Mouse (Mus musculus) embryo, embryonic 11.5 days (tissue): ENCODE results near the gene Grm7.

Source experiments
- DNase-seq: peaks from one replicate; pipeline ENCODE4 v3.0.0-alpha.2; 2012; ENCODE audit warnings: low read depth, low spot score

The Grm7 gene

DNA sequence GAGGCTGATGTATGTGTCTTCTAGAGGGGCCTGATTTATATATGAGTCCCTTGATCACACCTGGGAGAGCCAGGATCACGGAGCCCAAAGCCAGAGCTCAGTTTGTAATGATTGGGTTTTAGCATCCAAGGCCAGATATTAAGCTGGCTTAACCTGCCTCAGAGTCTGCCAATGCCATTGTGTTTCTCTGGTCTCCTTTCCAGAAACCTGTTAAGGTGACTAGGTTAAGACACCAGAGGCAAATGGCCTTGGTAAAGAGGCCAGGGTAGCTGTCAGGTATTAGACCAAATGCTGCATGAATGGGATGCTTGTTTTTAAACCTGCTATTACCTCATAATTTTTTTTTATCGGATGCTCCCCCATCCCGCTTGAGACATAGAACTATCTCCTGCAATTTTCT, 722.7 kb downstream of the Grm7 start:
- DNase-seq = no peak

GRCm38 (mm10) chr6:111368551-111368950, 723.2 kb downstream of the Grm7 start:
- no peak for DNase-seq

GRCm38 (mm10) chr6:111369013-111369412, 723.6 kb downstream of the Grm7 start:
- DNase-seq = no peak

- DNase-seq = no peak
Observed at GRCm38 (mm10) chr6:111371581-111372349, 726.4 kb downstream of the Grm7 start.

GRCm38 (mm10) chr6:111372626-111373380, 727.4 kb downstream of the Grm7 start:
- no peak for DNase-seq

DNA sequence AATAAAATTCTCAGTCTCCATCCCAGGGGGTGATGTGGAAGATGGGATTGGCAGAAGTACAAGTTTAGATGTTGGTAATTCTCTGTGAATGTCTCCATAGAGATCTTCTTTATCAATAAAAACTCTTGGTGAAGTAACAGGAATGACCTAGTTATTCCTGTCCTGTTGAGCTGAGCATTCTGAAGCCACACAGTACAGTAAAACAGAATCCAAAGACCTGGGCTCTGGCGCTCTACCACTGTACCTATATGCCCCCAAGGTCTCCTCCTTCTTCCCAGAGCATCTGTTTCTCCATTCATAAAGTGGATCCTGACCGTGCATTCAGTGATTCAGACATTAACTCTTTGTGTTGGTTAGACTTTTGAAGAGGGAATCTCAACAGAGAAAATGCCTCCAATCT, 735.3 kb downstream of the Grm7 start:
- no peak for DNase-seq

- DNase-seq = no peak
Observed at GRCm38 (mm10) chr6:111408750-111409149, 763.4 kb downstream of the Grm7 start.

GRCm38 (mm10) chr6:111424737-111425136, 779.4 kb downstream of the Grm7 start:
- no peak for DNase-seq

DNA sequence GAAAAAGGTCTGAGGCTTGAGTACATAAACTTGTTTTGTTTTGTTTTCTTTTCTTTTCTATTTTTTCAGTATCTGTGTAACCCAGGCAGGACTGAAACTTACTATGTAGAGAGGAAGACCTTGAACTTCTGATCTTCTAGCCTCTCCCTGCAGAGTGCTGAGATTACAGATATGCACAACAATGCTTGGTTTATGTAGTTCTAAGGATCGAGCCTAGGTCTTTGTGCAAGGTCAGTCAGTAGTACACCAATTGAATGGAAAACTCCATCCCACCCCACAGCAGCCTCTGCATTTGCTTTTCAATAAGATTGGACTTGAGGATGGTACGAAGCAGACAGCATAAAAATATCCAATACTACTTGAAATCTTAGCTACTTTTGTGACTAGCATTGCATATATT, 800.8 kb downstream of the Grm7 start:
- DNase-seq = no peak

DNA sequence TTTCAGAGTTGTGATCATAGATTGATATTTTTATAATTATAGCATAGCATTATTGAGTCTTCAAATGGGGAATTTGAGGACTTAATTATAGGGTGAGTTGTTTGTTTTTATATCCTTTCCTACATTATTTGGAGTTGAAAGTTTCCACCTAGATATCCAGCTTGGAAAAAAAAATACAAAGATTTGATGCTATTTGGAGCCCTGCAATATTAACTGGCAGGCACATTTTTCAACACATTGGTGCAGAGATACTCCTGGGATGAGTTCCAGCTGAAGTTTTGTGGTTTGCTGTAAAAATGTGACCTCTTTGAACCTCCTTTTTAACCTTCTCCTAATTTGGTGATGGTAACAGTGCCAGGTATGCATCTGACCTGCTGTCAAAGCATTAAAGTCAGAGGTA, 802.5 kb downstream of the Grm7 start:
- no peak for DNase-seq

DNA sequence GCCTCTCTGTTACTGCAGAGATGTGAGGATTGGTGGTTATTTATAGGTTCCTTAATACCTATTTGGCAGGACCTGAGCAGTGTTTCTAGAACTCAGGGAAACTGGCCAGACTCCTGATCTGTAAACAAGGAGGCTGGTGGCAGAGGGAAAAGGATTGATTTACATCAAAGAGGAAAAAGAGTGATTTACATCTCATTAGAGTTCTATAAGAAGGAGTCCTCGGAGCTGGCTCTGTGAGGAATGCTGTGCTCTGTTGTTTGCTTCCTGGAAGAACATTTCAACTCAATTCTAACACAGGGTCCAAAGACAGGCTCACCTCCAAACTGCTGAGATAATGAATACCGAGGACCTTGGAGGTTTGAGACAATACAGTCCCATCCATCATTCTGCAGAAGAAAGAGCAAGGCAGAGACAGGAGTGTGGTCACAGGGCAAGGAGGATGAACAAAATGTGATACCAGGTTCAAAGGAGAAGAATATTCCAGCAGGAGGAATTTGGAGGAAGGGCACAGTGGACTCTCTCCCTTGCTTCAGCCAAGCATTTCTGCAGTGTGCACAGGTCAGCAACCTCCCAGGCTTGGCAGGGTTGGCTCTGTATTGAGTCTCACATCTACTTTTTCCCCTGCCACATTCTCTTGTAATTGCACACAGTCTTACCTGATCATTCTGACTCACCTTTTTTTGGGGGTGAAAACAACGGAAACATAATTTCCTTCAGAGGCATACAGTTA, 803.8 kb downstream of the Grm7 start:
- no peak for DNase-seq

DNA sequence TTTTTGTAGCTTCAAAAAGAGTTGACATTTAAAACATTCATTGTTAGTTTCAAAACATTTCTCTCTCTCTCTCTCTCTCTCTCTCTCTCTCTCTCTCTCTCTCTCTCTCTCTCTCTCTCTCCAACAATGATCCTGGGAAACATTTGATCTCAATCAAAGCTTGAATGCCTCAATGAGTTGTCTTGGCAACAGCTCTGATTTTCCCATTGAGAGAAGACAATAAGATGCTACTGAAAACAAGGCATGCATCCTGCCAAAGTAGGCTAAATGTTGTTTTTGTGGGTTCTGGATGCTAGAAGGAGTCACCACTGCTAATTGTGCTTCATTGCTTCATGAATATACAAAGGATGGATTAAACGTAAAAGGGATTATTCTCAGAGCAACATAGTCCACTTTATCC, 836.5 kb downstream of the Grm7 start:
- DNase-seq = no peak

GRCm38 (mm10) chr6:111486081-111486480, 840.7 kb downstream of the Grm7 start:
- DNase-seq = no peak

DNA sequence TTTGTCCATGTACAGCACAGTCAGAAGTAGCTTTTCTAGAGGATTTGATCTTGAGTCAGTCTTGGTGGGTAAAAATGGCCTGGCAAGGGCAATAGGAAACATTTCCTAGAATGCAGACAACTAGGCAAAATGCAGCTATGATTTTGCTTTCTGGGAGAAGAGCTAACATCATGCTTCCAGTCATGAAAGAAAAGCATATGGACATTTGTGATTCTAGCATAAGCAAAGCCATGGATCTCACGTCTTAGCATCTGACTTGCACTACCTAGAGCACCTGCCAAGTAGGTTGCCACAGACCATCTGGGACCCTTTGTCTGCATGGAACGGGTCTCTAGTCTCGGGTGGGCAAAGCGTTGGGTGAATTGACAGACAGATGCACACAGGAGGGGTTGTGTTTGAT, 842.2 kb downstream of the Grm7 start:
- DNase-seq = no peak

DNA sequence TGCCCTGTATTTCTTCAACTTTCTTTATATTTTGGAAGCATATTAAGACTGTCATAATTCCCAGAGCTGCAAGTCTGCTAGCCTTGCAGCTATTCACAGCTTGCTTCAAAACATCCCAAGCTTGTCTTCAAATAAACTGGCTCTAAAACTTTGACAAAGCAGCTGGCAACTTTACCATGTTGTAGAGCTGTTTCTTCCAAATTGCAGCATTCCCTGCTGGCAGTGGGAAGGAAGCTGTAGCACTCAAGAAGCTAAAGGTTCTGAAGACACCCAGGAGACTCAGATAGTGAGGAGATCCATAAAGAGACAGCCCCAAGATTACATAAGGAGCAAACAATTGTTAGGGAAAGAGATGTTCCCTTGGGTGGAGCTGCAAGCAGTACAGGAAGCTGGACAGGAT, 846.8 kb downstream of the Grm7 start:
- no peak for DNase-seq

DNA sequence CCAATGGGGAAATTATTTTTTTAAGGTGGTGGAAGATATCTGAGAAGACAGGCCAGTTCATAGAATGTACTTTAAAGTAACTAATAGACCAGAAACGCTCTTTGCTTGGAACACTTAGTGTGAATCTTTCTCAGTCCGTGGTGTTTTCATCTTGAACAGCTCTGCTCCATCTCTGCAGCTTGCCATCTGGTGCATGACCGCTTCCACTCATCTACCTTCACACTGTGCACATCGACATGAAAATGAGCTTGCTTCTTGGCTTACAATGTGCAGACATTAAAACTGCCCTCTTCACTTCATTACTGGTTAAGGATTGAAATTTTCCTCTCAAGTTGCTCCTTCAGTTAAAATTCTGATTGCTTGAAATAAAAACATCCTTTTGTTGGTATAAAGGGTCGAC, 854.2 kb downstream of the Grm7 start:
- no peak for DNase-seq

GRCm38 (mm10) chr6:111510768-111511459, 865.5 kb downstream of the Grm7 start:
- DNase-seq = no peak

DNA sequence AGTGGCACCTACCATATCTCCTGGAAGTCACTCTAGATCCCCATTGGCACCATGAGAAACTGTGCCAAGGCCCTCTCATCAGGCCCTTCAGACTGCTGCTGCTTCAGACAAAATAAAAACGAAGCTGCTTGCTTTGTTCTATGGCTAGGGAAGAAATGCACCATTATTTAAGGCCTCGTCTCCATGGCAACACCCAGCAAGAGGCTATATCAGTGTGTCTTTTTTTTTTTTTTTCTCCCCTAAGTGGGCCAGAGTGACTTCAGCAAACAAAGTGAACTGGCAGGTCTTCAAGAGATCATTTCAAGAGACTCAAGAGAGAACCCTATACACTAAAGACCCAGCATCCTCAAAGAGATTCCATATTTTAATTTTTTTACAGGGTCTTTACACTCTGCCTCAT, 867.0 kb downstream of the Grm7 start:
- DNase-seq = no peak

DNA sequence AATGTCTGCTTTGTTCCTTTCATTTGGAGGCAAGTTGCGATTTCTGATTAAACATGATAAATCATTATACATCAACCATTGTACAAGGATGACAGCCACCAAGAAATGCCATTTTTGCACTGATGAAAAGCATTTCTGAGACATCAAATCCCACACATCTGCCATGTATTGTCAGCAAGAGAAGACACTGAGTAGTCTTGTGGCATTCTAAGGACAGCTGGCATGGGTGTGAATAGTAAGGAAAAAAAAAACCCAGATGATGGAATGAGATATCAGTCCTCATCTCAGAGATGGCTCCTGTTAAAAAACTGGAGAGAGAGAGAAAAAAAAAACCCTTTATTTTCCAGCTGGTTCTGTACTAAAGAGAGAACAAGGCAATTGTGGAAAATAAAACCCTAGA, 875.8 kb downstream of the Grm7 start:
- no peak for DNase-seq

DNA sequence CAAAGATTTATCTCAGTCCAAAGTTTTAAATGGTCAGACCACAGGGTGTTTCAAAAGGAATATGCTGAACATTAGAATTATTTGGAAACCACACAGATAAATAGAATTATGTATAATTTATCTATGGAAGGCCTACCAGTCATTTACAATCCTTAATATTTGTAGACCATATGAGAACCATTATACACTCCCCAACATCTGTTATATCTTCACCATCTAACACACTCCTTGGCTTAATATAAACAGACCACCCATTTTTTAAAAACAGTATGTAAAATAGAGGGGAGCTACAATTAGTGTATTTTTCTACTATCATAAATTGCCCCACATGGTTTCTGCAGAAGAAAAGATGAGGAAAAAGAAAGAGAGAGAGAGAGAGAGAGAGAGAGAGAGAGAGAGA, 876.7 kb downstream of the Grm7 start:
- no peak for DNase-seq

DNA sequence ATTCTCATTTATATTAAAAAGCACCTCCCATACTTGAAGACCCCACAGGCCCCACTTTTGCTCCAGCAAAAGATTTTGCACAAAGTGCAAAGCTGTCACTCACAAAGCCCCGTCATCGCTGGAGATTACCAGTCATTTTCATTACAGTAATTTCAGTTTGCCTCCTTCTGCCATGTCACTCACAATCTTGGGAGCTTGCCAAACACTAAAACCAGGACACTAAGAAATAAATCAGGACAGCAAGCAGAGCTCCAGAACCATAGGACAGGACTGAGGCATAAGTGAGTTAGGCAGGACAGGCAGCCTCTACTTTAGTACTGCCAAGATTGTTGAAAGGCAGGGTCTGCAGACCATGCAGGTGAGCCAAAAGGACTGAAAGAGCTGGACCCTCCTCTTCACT, 884.6 kb downstream of the Grm7 start:
- DNase-seq = no peak

DNA sequence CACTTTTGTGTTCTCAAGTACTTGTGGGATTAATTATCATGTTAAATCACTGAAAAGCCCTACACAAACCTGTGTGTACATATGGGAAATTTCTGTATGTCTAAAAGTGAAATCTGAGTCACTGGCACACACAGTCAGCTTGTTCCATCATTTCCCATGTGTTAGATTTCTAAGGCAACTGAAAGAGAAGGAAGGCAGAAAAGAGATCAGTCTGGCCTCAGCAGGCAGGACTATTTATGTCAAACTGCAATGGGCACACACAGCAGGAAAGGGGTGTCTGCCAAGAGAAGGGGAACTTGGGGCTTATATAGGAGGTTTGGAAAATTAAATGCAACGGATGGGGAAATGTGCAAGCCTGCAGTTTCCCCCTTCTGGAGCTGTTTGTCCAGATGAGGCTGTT, 913.2 kb downstream of the Grm7 start:
- DNase-seq = no peak
